Mouse (Mus musculus) E14TG2a.4 (cell line): Measurements from ENCODE around the gene Epop.

ENCODE experiments used
- H3K27me3 ChIP-seq: 2 replicates; pipeline ENCODE4 v1.6.1; 2014; ENCODE audit warnings: low read length, control low read depth; ENCODE audit not compliant: insufficient read depth
- H3K36me3 ChIP-seq: 2 replicates; pipeline ENCODE4 v1.6.1; 2014; ENCODE audit warnings: low read length, control low read depth; ENCODE audit not compliant: insufficient read depth
- H3K4me1 ChIP-seq: replicated peaks from 2 replicates; pipeline ENCODE4 v1.6.1; 2014; ENCODE audit warnings: low read depth, low read length, control low read depth
- H3K4me3 ChIP-seq: replicated peaks from 2 replicates; pipeline ENCODE4 v1.5.1; 2014; ENCODE audit warnings: mild to moderate bottlenecking, low read length
- H3K9me3 ChIP-seq: 2 replicates; pipeline ENCODE4 v1.6.1; 2014; ENCODE audit warnings: low read length, control low read depth
- CTCF ChIP-seq: conservative IDR thresholded peaks from 2 replicates; pipeline ENCODE4 v1.5.1; 2014; ENCODE audit warnings: low read length
- NANOG ChIP-seq: IDR thresholded peaks from 2 replicates; pipeline ENCODE4 v1.6.1; 2014; ENCODE audit warnings: borderline replicate concordance, low read length, mixed read lengths
- POU5F1 ChIP-seq: IDR thresholded peaks from 2 replicates; pipeline ENCODE4 v1.6.1; 2014; ENCODE audit warnings: low read length, borderline replicate concordance

Gene Epop

DNA sequence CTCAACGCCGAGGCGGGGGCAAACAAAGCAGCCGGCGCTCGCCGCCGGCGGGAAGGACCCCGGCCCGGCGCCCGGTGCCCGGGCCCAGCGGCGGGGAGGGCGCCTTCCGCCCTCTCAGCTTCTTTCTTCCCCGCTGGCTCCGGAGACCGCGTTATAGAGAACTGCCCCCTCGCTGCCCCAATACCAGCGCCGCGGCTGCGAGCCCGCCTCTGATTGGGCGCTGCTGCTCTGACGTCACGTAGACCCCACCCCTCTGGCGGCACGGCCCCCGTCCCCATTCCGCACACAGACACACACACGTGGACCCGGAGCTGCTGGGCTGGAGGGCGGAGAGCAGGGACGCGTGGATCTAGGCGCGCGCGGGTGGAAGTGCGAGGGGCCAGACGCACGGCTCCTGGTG, at the start of gene Epop:
TSS of gene Epop (minus strand) at position 127 of the 400 bp plus-strand sequence.
- Histone ChIP-seq H3K27me3 (no peaks in the 10 kb centered on the region), H3K4me1 (peaks cover 69% of the 10 kb centered on the region), H3K9me3 (no peaks in the 10 kb centered on the region), H3K4me3 (peak within 1 kb of the TSS; percentile 93), H3K36me3 (peaks cover 15% of the 10 kb centered on the region)
- TF ChIP-seq POU5F1 (no peak), CTCF (no peak), NANOG (no peak)

DNA sequence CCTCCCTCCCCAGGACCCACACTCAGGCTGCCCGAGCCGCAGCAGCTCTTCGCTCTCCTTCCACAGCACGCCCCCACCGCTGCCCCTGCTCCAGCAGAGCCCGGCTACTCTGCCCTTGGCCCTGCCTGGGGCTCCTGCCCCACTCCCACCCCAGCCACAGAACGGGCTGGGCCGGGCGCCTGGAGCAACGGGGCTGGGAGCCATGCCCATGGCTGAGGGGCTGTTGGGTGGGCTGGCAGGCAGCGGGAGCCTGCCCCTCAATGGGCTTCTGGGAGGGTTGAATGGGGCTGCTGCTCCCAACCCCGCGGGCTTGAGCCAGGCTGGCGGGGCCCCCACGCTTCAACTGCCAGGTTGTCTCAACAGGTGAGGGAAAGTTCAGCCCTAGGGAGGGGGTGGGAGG, 48.8 kb upstream of the Epop start:
- Histone ChIP-seq H3K4me3 (peak overlapping the region; percentile 90), H3K4me1 (peaks cover 99% of the 10 kb centered on the region), H3K9me3 (no peaks in the 10 kb centered on the region), H3K36me3 (peaks cover 100% of the 10 kb centered on the region), H3K27me3 (no peaks in the 10 kb centered on the region)
- TF ChIP-seq POU5F1 (no peak), NANOG (no peak), CTCF (no peak)

DNA sequence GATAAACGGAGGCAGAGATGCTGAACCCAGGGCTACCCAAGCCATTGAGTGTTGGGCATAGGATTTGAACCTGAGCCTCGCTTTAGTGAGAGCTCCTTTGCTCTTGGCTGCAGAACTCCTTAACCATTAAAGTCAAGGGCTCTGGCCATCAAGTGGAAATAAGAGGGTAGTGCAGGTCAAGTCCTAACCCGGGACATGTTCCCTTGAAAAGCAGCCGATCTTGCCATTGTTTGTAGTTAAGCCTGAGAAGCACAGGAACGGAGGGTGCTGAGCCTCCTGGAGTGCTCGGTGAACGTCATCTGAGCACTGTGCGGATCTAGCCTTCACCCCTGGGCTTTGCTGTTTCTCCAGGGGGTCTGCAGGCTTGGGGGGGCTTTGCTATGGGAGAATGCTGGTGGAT, 48.3 kb upstream of the Epop start:
- Histone ChIP-seq H3K9me3 (no peaks in the 10 kb centered on the region), H3K4me3 (peak overlapping the region; percentile 90), H3K27me3 (no peaks in the 10 kb centered on the region), H3K4me1 (peaks cover 99% of the 10 kb centered on the region), H3K36me3 (peaks cover 100% of the 10 kb centered on the region)
- TF ChIP-seq NANOG: no peak
- peak; percentile 58 for TF ChIP-seq CTCF
- no peak for TF ChIP-seq POU5F1

DNA sequence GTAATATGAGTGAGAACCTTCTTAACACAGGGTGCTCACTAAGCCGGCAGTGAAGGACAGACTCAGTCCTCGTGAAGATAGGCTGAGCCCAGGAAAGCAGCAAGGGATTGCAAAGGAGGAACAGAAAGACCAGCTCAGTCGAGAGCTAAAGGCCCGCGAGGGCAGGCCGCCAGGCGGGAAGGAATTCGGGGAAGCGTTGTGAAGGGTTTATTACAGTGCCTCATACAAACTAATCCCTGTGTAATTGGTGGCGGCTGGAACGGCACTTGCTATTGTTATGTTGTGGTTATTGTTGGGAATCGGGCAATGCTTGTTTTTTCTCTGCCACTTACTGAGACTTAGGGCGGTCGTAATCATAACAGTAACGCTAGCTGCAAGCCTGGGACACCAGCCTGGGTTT, 47.9 kb upstream of the Epop start:
- H3K4me1 ChIP-seq: peaks cover 99% of the 10 kb centered on the region
- no peaks in the 10 kb centered on the region for H3K27me3 ChIP-seq
- H3K9me3 ChIP-seq: no peaks in the 10 kb centered on the region
- peaks cover 100% of the 10 kb centered on the region for H3K36me3 ChIP-seq
- peak overlapping the region; percentile 90 for H3K4me3 ChIP-seq
- TF ChIP-seq CTCF (no peak), POU5F1 (no peak), NANOG (no peak)

DNA sequence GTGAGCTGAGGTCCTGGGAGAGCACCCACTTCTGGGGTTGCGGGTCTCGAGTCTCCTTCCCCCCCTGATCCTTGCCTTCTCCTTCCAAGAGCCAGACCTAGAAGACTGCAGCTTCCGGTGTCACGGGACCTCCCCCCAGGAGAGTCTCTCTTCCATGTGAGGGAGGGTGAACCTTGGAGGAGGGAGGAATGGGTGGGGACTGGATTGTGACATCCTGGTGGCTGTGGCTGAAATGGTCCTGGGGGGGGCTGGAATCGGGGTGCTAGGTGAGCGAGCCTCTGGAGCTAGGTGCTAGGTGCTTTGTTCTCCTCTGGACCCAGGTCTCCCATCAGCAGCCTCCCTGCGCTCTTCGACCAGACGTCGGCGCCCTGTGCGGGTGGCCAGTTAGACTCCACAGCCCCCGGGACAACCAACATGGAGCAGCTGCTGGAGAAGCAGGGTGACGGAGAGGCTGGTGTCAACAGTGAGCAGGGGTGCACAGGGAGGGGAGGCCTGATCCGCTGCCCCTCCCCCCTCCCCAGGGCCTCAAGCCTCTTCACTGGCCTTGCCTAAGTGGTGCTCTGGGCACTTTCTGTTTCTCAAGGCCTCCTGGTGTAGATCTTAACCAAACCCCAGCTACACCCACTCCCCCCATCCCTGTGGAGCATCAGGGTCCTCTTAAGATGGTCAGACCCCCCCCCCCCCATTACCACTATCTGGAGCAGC, 46.7 kb upstream of the Epop start:
- TF ChIP-seq POU5F1: no peak
- no peak for TF ChIP-seq CTCF
- TF ChIP-seq NANOG: no peak

DNA sequence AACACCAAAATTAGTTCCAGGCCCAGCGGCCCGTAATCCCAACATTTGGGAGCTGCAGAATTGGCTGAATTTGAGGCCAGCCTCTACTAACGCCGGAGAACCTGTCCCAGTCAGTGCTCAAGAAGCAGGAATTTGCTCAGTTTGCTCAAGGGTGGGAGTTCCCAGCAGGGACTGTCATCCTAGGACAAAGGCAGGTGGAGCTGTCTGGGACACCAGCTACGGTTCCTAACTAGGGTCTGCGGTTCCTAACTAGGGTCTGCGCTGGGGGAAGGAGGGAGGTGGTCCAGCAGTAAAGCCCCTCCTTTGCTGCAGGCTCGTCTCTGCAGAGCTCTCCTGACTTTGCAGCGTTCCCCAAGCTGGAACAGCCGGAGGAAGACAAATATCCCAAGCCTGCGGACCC, 43.6 kb upstream of the Epop start:
- Histone ChIP-seq H3K36me3 (peaks cover 100% of the 10 kb centered on the region), H3K27me3 (no peaks in the 10 kb centered on the region), H3K4me3 (peak overlapping the region; percentile 90), H3K4me1 (peaks cover 100% of the 10 kb centered on the region), H3K9me3 (no peaks in the 10 kb centered on the region)
- TF ChIP-seq NANOG: no peak
- TF ChIP-seq CTCF: no peak
- TF ChIP-seq POU5F1: no peak

More for the DNA sequence above, 46.7 kb upstream of the Epop start:
- H3K27me3 ChIP-seq: no peaks in the 10 kb centered on the region
- peak overlapping the region; percentile 90 for H3K4me3 ChIP-seq
- H3K36me3 ChIP-seq: peaks cover 100% of the 10 kb centered on the region
- no peaks in the 10 kb centered on the region for H3K9me3 ChIP-seq
- H3K4me1 ChIP-seq: peaks cover 99% of the 10 kb centered on the region

DNA sequence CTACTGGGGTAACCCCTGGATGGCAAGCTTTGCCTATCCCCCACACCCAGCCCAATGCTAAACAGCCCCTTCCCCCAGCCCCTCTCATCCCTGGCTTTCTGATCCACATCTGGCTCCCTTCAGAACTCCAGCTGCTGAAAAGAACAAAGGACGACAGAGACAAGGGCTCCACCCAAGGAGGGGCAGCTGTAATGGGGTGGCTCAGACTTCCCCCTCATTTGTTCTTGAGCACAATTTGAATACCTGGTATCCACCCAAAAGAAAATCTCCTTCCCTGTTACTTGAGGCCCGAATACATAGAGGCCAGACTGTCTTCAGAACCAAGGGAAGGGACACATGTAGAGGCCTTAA, 41.6 kb upstream of the Epop start:
- Histone ChIP-seq H3K4me3 (peak overlapping the region; percentile 90), H3K4me1 (peaks cover 100% of the 10 kb centered on the region), H3K36me3 (peaks cover 100% of the 10 kb centered on the region), H3K9me3 (no peaks in the 10 kb centered on the region), H3K27me3 (no peaks in the 10 kb centered on the region)
- no peak for TF ChIP-seq NANOG
- 0 out of 2 replicates have a peak, but pooled peaks have one; percentile 24 for TF ChIP-seq POU5F1
- TF ChIP-seq CTCF: no peak

DNA sequence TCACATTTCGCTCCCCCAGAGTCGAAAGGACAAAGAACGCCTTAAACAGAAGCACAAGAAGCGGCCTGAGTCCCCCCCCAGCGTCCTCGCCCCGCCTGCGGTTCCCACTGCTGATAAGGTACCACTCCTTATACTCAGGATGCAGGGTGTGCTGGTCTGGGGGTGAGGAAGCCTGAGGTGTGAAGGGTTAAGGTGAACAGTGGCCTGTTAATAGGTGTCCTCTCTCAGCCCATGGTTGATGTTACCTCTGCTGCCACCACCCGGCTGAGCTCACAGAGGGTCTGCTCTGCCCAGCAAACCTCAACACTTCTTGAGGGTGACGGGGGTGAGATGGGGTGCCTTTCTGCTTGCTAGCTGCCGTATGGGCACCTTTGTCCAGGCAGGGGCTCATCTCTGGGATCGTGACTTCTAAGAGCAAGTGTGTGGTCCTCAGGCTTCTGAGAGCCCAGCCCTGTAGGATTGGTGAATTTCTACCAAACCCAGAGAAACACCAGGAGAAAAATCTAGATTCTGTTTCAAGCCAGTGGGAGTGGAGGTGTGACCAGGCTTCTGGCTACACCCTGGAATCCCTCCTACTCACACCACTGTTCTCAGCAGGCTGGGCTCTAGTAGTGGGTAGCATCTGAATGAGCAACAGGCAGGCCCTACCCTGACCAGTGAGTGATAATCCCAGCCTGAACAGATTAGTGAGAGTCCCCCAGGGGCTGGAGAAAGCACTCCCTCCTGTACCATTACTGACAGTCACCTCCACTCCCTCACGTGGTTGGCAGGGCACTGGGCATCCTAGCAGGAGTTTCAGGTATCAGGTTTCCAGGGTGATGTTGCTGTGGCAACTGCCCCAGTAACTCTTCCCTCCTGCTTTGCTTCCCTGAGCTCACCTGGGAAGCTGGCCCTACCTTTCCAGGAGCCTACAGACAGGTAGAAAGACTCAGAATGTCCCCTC, 41.0 kb upstream of the Epop start:
- H3K27me3 ChIP-seq: no peaks in the 10 kb centered on the region
- H3K9me3 ChIP-seq: no peaks in the 10 kb centered on the region
- H3K36me3 ChIP-seq: peaks cover 100% of the 10 kb centered on the region
- H3K4me1 ChIP-seq: peaks cover 100% of the 10 kb centered on the region
- H3K4me3 ChIP-seq: peak overlapping the region; percentile 90
- TF ChIP-seq CTCF (no peak), POU5F1 (no peak)
